Mouse (Mus musculus): ENCODE results near the gene Cox6b1.

The Cox6b1 gene

DNA sequence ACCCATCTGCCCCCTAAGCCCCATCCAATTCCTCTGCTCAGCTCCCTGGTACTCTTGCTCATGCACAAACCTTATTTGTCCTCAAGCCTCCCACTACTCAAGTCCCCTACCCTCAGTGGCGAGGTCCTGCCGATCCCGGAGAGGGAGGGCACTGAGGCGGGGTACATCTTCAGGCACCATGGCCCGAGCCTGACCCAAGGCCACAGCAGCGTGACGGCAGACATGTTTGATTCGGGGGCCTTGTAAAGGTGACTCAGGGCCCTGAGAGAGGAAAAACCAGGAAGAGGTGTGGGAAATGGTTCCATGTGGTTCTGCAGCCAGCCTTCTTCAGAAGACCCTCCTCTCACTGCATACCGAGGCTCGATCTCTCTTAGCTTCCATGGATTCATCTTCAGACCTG is 41.6 kb downstream of the Cox6b1 start:
- no peak for DNase-seq

DNA sequence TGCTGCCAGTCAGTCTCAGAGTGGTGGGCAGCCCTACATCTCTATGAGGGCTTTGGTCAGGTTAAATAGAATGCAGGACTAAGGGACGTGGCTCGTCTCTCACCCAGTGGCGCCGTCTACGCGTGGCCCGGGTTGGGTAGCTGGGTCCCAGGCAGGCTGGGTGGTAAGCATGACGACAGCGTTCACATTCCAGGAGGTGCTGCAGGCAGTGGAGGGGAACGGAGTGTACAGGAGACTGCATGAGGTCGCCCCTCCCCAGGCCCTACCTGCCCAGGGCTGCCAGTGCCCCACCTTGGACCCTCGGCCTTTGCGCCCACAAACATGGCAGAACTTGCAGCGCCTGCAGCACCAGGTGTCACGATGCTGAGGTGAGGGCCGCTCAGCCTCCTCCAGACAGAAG is 44.4 kb downstream of the Cox6b1 start:
- DNase-seq = peak; percentile 87

DNA sequence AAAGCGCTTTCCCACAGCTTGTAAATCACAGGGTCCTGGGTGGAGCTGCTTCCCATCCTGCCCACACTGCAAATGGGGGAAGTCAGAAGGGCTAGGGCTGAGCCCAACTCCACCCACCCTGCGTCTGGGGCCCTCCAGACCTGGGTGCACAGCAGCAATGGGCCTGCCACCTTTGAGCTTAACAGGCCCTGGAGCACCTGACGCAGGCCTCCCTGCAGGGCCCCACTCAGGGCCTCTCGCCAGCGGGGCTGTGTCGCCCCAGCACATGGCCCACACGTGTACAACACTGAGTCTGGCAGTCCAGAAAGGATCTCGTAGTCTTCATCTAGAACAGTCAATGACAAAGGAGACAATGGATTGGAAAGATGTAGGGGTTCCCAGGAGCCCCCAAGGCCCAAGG is 46.0 kb downstream of the Cox6b1 start:
- no peak for DNase-seq

DNA sequence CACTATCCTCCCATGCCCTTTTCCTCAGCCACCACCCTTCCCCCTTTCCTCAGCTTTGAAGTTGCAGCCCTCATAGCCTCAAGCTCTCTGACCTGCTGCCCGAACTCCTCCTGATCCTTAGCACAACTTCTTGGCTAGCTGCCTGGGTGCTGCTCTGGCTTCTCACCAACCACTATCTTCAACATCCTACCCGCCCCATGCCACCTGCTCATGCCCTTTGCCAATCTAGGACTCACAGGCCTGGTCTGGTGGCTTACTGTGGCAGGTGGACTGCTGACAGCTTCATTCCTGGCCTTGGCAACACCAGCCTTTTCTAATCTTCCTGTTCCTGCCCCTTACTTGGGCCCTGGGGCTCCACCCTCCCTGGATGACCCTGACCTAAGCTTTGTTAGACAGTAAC is 53.0 kb downstream of the Cox6b1 start:
- DNase-seq = peak; percentile 97

DNA sequence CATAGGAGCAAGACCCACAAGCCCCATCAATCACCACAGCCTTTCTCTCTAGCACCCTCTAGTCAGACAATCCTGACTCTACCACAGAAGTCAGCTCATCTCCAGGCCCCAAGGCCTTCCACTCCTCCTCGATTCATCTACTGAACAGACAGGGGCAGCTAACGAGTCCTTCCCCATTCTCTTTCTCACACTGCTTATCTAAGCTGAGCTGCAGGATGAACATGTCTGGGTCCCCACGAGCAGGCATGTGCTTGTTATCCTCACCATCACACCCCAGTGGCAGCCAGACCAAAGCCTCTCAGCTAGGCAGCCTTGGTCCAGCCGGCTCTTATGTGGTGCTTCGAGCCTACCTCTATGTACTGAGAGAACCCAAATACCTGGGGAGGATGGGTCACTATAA is 53.6 kb downstream of the Cox6b1 start:
- DNase-seq = peak; percentile 88

DNA sequence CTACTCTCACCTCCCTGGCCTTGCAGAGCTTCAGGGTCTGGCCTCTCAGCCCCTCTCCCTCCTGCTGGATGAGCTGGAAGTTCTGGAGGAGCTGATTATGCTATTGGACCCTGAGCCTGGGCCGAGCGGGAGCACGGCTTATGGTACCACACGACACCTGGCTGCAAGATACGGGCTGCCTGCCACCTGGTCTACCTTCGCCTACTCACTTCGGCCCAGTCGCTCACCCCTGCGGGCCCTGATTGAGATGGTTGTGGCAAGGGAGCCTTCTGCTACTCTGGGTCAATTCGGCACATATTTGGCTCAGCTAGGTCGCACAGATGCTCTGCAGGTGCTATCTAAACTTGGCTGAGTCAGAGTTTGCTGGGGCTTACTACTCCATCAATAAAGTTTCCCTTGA is 58.4 kb downstream of the Cox6b1 start:
- no peak for DNase-seq

Measured in heart, adult 11 months (tissue).